ENCODE assay signal across 31 mouse cellular contexts in the genomic region with DNA sequence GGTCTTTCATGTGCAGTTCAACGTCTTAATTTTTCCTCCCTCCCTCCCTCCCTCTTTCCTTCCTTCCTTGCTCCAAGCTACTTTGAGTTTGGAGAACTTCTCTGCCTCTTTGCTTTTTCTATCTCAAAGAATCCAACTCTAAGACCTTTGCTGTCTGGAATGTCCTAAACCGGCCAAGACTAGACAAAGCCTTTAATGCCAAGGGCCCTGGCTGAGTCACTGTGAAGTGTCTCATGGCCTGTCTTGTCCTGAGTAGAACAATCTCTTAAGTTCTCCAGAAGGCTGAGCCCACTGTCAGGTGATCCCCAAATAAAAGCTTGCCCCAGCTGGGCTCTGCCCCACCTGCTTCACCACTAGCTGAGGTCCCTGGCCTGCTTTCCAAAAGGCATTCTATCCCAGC. TPM values are rescaled to one million over a fixed set of nuclear protein-coding genes. Genes with fewer than 3 reads are reported as not detected.
DNase-seq lines count a peak whose midpoint lies in the region; TF ChIP-seq lines count a peak whose summit lies in the region.
"Had no signal": no experiment of that assay in that cellular context is flagged by ENCODE, and none has a peak within 500 bp of the region (broad histone marks: within the 10 kb centered on the region; RNA-seq: fewer than 3 reads in every experiment).

No protein-coding gene starts in this region.

- no peak overlapping the region for H3K9ac ChIP-seq in ES-E14 (ENCODE audit: insufficient read depth, low read depth, low read length, poor library complexity, severe bottlenecking)
- H3K9ac ChIP-seq: embryonic facial prominence, embryonic 13.5 days; forebrain, embryonic 12.5 days; forebrain, embryonic 15.5 days; hindbrain, embryonic 12.5 days; hindbrain, embryonic 15.5 days; intestine, embryonic 15.5 days had no signal

- peak overlapping the region; percentile 47 for H3K27ac ChIP-seq in ES-E14 (ENCODE audit: insufficient read depth, low read depth, low read length, poor library complexity, severe bottlenecking)
- H3K27ac ChIP-seq: embryonic facial prominence, embryonic 10.5 days; embryonic facial prominence, embryonic 13.5 days; forebrain, embryonic 12.5 days; forebrain, embryonic 15.5 days; hindbrain, embryonic 12.5 days; hindbrain, embryonic 15.5 days; intestine, embryonic 15.5 days had no signal

- DNase-seq in adrenal gland, adult 2 months, result peak; percentile 27
- DNase-seq in adrenal gland, postnatal 10 days, result no peak
- DNase-seq in 3T3-L1 (ENCODE audit: low read depth, low spot score) (peak; percentile 7), ES-E14 (ENCODE audit: low read depth, low spot score) (no peak), ZHBTc4 (ENCODE audit: low read depth, low spot score) (peak; percentile 81)
- DNase-seq in layer of hippocampus, postnatal 10 days (ENCODE audit: low spot score in 2 of 2), result no peak
- DNase-seq in kidney, adult 9 months, result no peak
- DNase-seq: adrenal gland, postnatal 25 days; B cell, adult 2 months; cerebellum, adult 11-12 months; cerebellum, adult 8-10 months; cerebellum, postnatal 10 days; cerebellum, postnatal 36 days; embryo, embryonic 11 days; gastrocnemius, postnatal 14 days; heart, adult 11 months had no signal

- H3K4me3 ChIP-seq in ES-E14 (ENCODE audit: insufficient read depth in 1 of 2, low read depth in 1 of 2, low read length in 2 of 2, poor library complexity in 1 of 2, severe bottlenecking in 1 of 2), result no peak overlapping the region
- H3K4me3 ChIP-seq: embryonic facial prominence, embryonic 10.5 days; embryonic facial prominence, embryonic 13.5 days; erythroblast, embryonic 14.5 days; forebrain, embryonic 12.5 days; forebrain, embryonic 15.5 days; hindbrain, embryonic 12.5 days; hindbrain, embryonic 15.5 days; intestine, embryonic 15.5 days had no signal

- H3K9me3 ChIP-seq in ES-E14 (ENCODE audit: control insufficient read depth, insufficient read depth, low read depth, low read length), result no peaks in the 10 kb centered on the region
- H3K9me3 ChIP-seq: embryonic facial prominence, embryonic 10.5 days; embryonic facial prominence, embryonic 13.5 days; forebrain, embryonic 12.5 days; forebrain, embryonic 15.5 days; hindbrain, embryonic 12.5 days; hindbrain, embryonic 15.5 days; intestine, embryonic 15.5 days had no signal

- peaks cover 3 to 27% of the 10 kb centered on the region in 2 experiments; a peak in 3 of 4 replicates for H3K4me1 ChIP-seq in ES-E14 (ENCODE audit: control insufficient read depth in 2 of 2, insufficient read depth in 2 of 2, low read length in 2 of 2, poor library complexity in 1 of 2)
- H3K4me1 ChIP-seq: embryonic facial prominence, embryonic 13.5 days; hindbrain, embryonic 15.5 days had no signal

- no peaks in the 10 kb centered on the region for H3K36me3 ChIP-seq in ES-E14 (ENCODE audit: control insufficient read depth, insufficient read depth, low read length, poor library complexity, severe bottlenecking)
- H3K36me3 ChIP-seq: embryonic facial prominence, embryonic 10.5 days; embryonic facial prominence, embryonic 13.5 days; forebrain, embryonic 12.5 days; forebrain, embryonic 15.5 days; G1E; hindbrain, embryonic 12.5 days; hindbrain, embryonic 15.5 days; intestine, embryonic 15.5 days had no signal

- in situ Hi-C loops in ES-E14 (cut with MboI; ENCODE audit: low sequenced_read_pairs in 2 of 2, unreplicated experiment in 2 of 2), result loop anchor here in 1 of 2 experiments (10.0 kb wide), 1 partner anchor 257 kb away; no protein-coding TSS in a partner anchor

TF ChIP-seq in ES-E14, 5 proteins besides CTCF, POLR2A, EP300 and RAD21:
- TF ChIP-seq ZC3H11A (IDR thresholded peaks at IDR 0.05; ENCODE audit: borderline replicate concordance, low read depth, low read length) (no peak), MAFK (IDR thresholded peaks at IDR 0.05; ENCODE audit: insufficient read depth, low read depth, low read length) (no peak)

RNA-seq across cellular contexts. Expression of a gene that starts 22.6 kb away (rescaled TPM):
- under 1 TPM in 1 of 2 experiments, not detected in 1; 0.24 TPM for total RNA-seq in adrenal gland, adult 2 months (2021)
- polyA plus RNA-seq in adrenal gland, adult 2 months (2012; rRNA removed), result 0.30 and 0.32 TPM in 2 replicates
- not detected for total RNA-seq in adrenal gland, postnatal 10 days (2021)
- total RNA-seq in ES-E14 (2012; rRNA removed), result 0.42 and 0.54 TPM in 2 replicates
- not detected for total RNA-seq in layer of hippocampus, postnatal 10 days (2021)
- total RNA-seq: CH12.LX; gastrocnemius, postnatal 14 days; hematopoietic stem cell, adult 5-6 weeks had no signal
- polyA plus RNA-seq: erythroblast, embryonic 14.5 days; G1E had no signal

RNA-seq across cellular contexts. Expression of a gene that starts 34.9 kb away (rescaled TPM):
- total RNA-seq in adrenal gland, adult 2 months (2021), result 1 to 10 TPM in 1 of 2 experiments, under 1 TPM in 1; 0.52 to 1.6 TPM
- polyA plus RNA-seq in adrenal gland, adult 2 months (2012; rRNA removed), result 1.9 and 2.0 TPM in 2 replicates
- total RNA-seq in adrenal gland, postnatal 10 days (2021), result under 1 TPM; 0.72 to 0.76 TPM
- total RNA-seq in ES-E14 (2012; rRNA removed), result 1.1 and 2.3 TPM in 2 replicates
- 1 to 10 TPM; 1.7 to 2.1 TPM for total RNA-seq in layer of hippocampus, postnatal 10 days (2021)
- total RNA-seq: CH12.LX; hematopoietic stem cell, adult 5-6 weeks had no signal
- polyA plus RNA-seq: erythroblast, embryonic 14.5 days; G1E had no signal

RNA-seq across cellular contexts. Expression of a gene that starts 55.4 kb away (rescaled TPM):
- 10 to 100 TPM; 20.6 to 34.4 TPM for total RNA-seq in adrenal gland, adult 2 months (2021)
- polyA plus RNA-seq in adrenal gland, adult 2 months (2012; rRNA removed), result 54.0 and 67.7 TPM in 2 replicates
- total RNA-seq in adrenal gland, postnatal 10 days (2021), result 1 to 10 TPM; 8.9 to 9.0 TPM
- 0.21 and 0.22 TPM in 2 replicates for total RNA-seq in ES-E14 (2012; rRNA removed)
- not detected for total RNA-seq in layer of hippocampus, postnatal 10 days (2021)
- total RNA-seq: CH12.LX; gastrocnemius, postnatal 14 days; gastrocnemius, postnatal 4 days; hematopoietic stem cell, adult 5-6 weeks had no signal
- polyA plus RNA-seq: embryonic facial prominence, embryonic 10.5 days; erythroblast, embryonic 14.5 days; forebrain, embryonic 12.5 days; forebrain, embryonic 15.5 days; G1E; heart, embryonic 11.5 days; heart, embryonic 14.5 days; heart, postnatal 0 days; hindbrain, embryonic 12.5 days had no signal

Comparison
In these comparisons a context has a peak if more than half of its experiments do, and no peak if none do; other contexts are left out.
1. DNase-seq: peak in adrenal gland, adult 2 months (single experiment), 3T3-L1 (single experiment) and ZHBTc4 (single experiment); none in adrenal gland, postnatal 10 days (single experiment), ES-E14 (single experiment), layer of hippocampus, postnatal 10 days (0 of 2) and kidney, adult 9 months (single experiment).